Comparison of ENCODE assay signal across 8 mouse cellular contexts in genomic region chr10:81423476-81424245, GRCm38 (mm10). TPM values are rescaled to one million over a fixed set of nuclear protein-coding genes. Genes with fewer than 3 reads are reported as not detected.
DNase-seq lines count a peak whose midpoint lies in the region; ATAC-seq and TF ChIP-seq lines count a peak whose summit lies in the region.

No protein-coding gene starts in this region.

- H3K9ac ChIP-seq in lung, embryonic 16.5 days (ENCODE audit: low read length), result peak overlapping the region; percentile 60
- H3K9ac ChIP-seq in midbrain, postnatal 0 days (replicated peaks; ENCODE audit: low read length, poor library complexity, severe bottlenecking), result peak overlapping the region; percentile 5; the same call in 1 of the 2 replicates

- H3K4me3 ChIP-seq in lung, embryonic 16.5 days (ENCODE audit: low read length), result peak overlapping the region; percentile 77
- H3K4me3 ChIP-seq in lung, adult 2 months (replicated peaks; ENCODE audit: extremely low read depth, low read depth, low read length), result no peak overlapping the region
- no peak overlapping the region for H3K4me3 ChIP-seq in midbrain, postnatal 0 days (ENCODE audit: low read depth, low read length)

- no peaks in the 10 kb centered on the region for H3K27me3 ChIP-seq in lung, embryonic 16.5 days (ENCODE audit: control insufficient read depth, insufficient read depth, low read depth, low read length)
- H3K27me3 ChIP-seq in midbrain, postnatal 0 days (ENCODE audit: insufficient read depth, low read length), result no peaks in the 10 kb centered on the region

- peak overlapping the region; percentile 80 for H3K27ac ChIP-seq in lung, embryonic 16.5 days (ENCODE audit: low read length)
- H3K27ac ChIP-seq in midbrain, postnatal 0 days (ENCODE audit: low read depth, low read length), result no peak overlapping the region

- no peak for TF ChIP-seq CTCF in lung, adult 2 months (IDR thresholded peaks at IDR 0.05; ENCODE audit: insufficient read depth, low read length)
- no peak for TF ChIP-seq CTCF in midbrain, postnatal 0 days (IDR thresholded peaks at IDR 0.05)

- peaks cover 7% of the 10 kb centered on the region for H3K36me3 ChIP-seq in lung, embryonic 16.5 days (ENCODE audit: control insufficient read depth, insufficient read depth, low read length)
- H3K36me3 ChIP-seq in midbrain, postnatal 0 days (ENCODE audit: insufficient read depth, low read length), result 0 out of 2 replicates have a peak, but pooled peaks cover 8% of the 10 kb centered on the region

- WGBS in lung, embryonic 16.5 days, result 64% methylated on average over 4 of the region's 4 CpGs
- 67% methylated on average over 4 of the region's 4 CpGs for WGBS in lung, adult 2 months
- 80% methylated on average over 4 of the region's 4 CpGs for WGBS in midbrain, postnatal 0 days

- H3K4me1 ChIP-seq in lung, embryonic 16.5 days (replicated peaks; ENCODE audit: control insufficient read depth, insufficient read depth, low read length), result peaks cover 32% of the 10 kb centered on the region
- H3K4me1 ChIP-seq in lung, adult 2 months (ENCODE audit: control insufficient read depth, insufficient read depth, low read length), result peaks cover 45% of the 10 kb centered on the region
- peaks cover 7% of the 10 kb centered on the region; the same call in 1 of the 2 replicates for H3K4me1 ChIP-seq in midbrain, postnatal 0 days (ENCODE audit: insufficient read depth, low read length)

- ATAC-seq in lung, embryonic 16.5 days (ENCODE audit: low read depth), result no peak
- no peak for ATAC-seq in midbrain, postnatal 0 days (ENCODE audit: low FRiP score)
- no peak for ATAC-seq in erythroblast, adult 5-6 weeks (replicated peaks; ENCODE audit: low FRiP score, poor library complexity, severe bottlenecking)

- no peaks in the 10 kb centered on the region for H3K9me3 ChIP-seq in lung, embryonic 16.5 days (ENCODE audit: control insufficient read depth, low read length)
- H3K9me3 ChIP-seq in midbrain, postnatal 0 days (ENCODE audit: low read length), result no peaks in the 10 kb centered on the region

- no peak for TF ChIP-seq POLR2A in lung, adult 2 months (IDR thresholded peaks at IDR 0.05; ENCODE audit: borderline replicate concordance, extremely low read depth, low read depth, low read length)

- H3K4me2 ChIP-seq in lung, embryonic 16.5 days (ENCODE audit: low read depth, low read length), result peak overlapping the region; percentile 92
- no peak overlapping the region for H3K4me2 ChIP-seq in midbrain, postnatal 0 days (ENCODE audit: low read depth, low read length, poor library complexity, severe bottlenecking)

- no peak for DNase-seq in lung, adult 2 months
- peak; percentile 70 for DNase-seq in cerebellum, adult 9-10 months
- peak; percentile 7 for DNase-seq in gastrocnemius, adult 18-20 months (ENCODE audit: low spot score)
- peak; percentile 14 for DNase-seq in induced T-regulatory cell, adult 2 months (ENCODE audit: low read depth)
- DNase-seq in midbrain, postnatal 0 days (ENCODE audit: low spot score), result no peak
- DNase-seq in Muller cell, postnatal 12 days (ENCODE audit: inconsistent ontology term), result no peak

RNA-seq across cellular contexts. Expression of gene Smim24, which starts 30.8 kb away (rescaled TPM):
- 7.9 and 9.0 TPM in 2 replicates for polyA plus RNA-seq in lung, embryonic 16.5 days (2015; fragmentation: Nextera tagmentation; extraction: Ambion mirVana)
- polyA plus RNA-seq in lung, adult 2 months (2012; rRNA removed), result 8.8 and 10.1 TPM in 2 replicates
- total RNA-seq in gastrocnemius, adult 18-20 months (2021), result not detected
- total RNA-seq in midbrain, postnatal 0 days (2014; rRNA removed), result 1.5 and 1.7 TPM in 2 replicates
- 1.1 and 2.0 TPM in 2 replicates for polyA plus RNA-seq in midbrain, postnatal 0 days (2015; fragmentation: Nextera tagmentation; extraction: Ambion mirVana)
- 5.4 TPM in 1 of 2 replicates, not detected in the other for total RNA-seq in erythroblast, adult 5-6 weeks (2015; ENCODE audit: low replicate concordance)
- 1.8 and 3.8 TPM in 2 replicates for total RNA-seq in erythroblast, adult 5-6 weeks (2017; ENCODE audit: low replicate concordance)

RNA-seq across cellular contexts. Expression of gene Nfic, which starts 31.8 kb away (rescaled TPM):
- 92.5 and 106 TPM in 2 replicates for polyA plus RNA-seq in lung, embryonic 16.5 days (2015; fragmentation: Nextera tagmentation; extraction: Ambion mirVana)
- polyA plus RNA-seq in lung, adult 2 months (2012; rRNA removed), result 89.6 and 103 TPM in 2 replicates
- total RNA-seq in gastrocnemius, adult 18-20 months (2021), result 100 to 1,000 TPM; 232 to 244 TPM
- total RNA-seq in midbrain, postnatal 0 days (2014; rRNA removed), result 16.2 and 17.4 TPM in 2 replicates
- 19.1 and 21.3 TPM in 2 replicates for polyA plus RNA-seq in midbrain, postnatal 0 days (2015; fragmentation: Nextera tagmentation; extraction: Ambion mirVana)
- total RNA-seq in erythroblast, adult 5-6 weeks (2015; ENCODE audit: low replicate concordance), result 13.4 and 23.8 TPM in 2 replicates
- total RNA-seq in erythroblast, adult 5-6 weeks (2017; ENCODE audit: low replicate concordance), result 0.84 and 8.2 TPM in 2 replicates

RNA-seq across cellular contexts. Expression of gene Gm48552, which starts 34.9 kb away (rescaled TPM):
- 1.2 and 1.7 TPM in 2 replicates for polyA plus RNA-seq in lung, embryonic 16.5 days (2015; fragmentation: Nextera tagmentation; extraction: Ambion mirVana)
- 3.6 and 5.9 TPM in 2 replicates for polyA plus RNA-seq in lung, adult 2 months (2012; rRNA removed)
- under 1 TPM in 1 of 2 experiments, not detected in 1; 0.34 TPM for total RNA-seq in gastrocnemius, adult 18-20 months (2021)
- total RNA-seq in midbrain, postnatal 0 days (2014; rRNA removed), result 6.6 TPM in 1 of 2 replicates, not detected in the other
- polyA plus RNA-seq in midbrain, postnatal 0 days (2015; fragmentation: Nextera tagmentation; extraction: Ambion mirVana), result 1.6 and 3.9 TPM in 2 replicates
- total RNA-seq in erythroblast, adult 5-6 weeks (2015; ENCODE audit: low replicate concordance), result not detected in 2 replicates
- 5.6 TPM in 1 of 2 replicates, not detected in the other for total RNA-seq in erythroblast, adult 5-6 weeks (2017; ENCODE audit: low replicate concordance)

RNA-seq across cellular contexts. Expression of gene Gm48551, which starts 39.4 kb away (rescaled TPM):
- 3.0 and 3.1 TPM in 2 replicates for polyA plus RNA-seq in lung, embryonic 16.5 days (2015; fragmentation: Nextera tagmentation; extraction: Ambion mirVana)
- polyA plus RNA-seq in lung, adult 2 months (2012; rRNA removed), result 3.7 and 6.3 TPM in 2 replicates
- under 1 TPM; 0.57 to 0.97 TPM for total RNA-seq in gastrocnemius, adult 18-20 months (2021)
- total RNA-seq in midbrain, postnatal 0 days (2014; rRNA removed), result 0.88 and 2.7 TPM in 2 replicates
- 5.8 and 10.2 TPM in 2 replicates for polyA plus RNA-seq in midbrain, postnatal 0 days (2015; fragmentation: Nextera tagmentation; extraction: Ambion mirVana)
- total RNA-seq in erythroblast, adult 5-6 weeks (2015; ENCODE audit: low replicate concordance), result 2.5 and 3.7 TPM in 2 replicates
- total RNA-seq in erythroblast, adult 5-6 weeks (2017; ENCODE audit: low replicate concordance), result 1.3 TPM in 1 of 2 replicates, not detected in the other

RNA-seq across cellular contexts. Expression of gene Dohh, which starts 39.4 kb away (rescaled TPM):
- 71.4 and 73.1 TPM in 2 replicates for polyA plus RNA-seq in lung, embryonic 16.5 days (2015; fragmentation: Nextera tagmentation; extraction: Ambion mirVana)
- 79.2 and 83.4 TPM in 2 replicates for polyA plus RNA-seq in lung, adult 2 months (2012; rRNA removed)
- total RNA-seq in gastrocnemius, adult 18-20 months (2021), result 10 to 100 TPM; 41.1 to 44.1 TPM
- 120 and 132 TPM in 2 replicates for total RNA-seq in midbrain, postnatal 0 days (2014; rRNA removed)
- 95.8 and 115 TPM in 2 replicates for polyA plus RNA-seq in midbrain, postnatal 0 days (2015; fragmentation: Nextera tagmentation; extraction: Ambion mirVana)
- 10.4 and 11.7 TPM in 2 replicates for total RNA-seq in erythroblast, adult 5-6 weeks (2015; ENCODE audit: low replicate concordance)
- total RNA-seq in erythroblast, adult 5-6 weeks (2017; ENCODE audit: low replicate concordance), result 32.5 and 33.7 TPM in 2 replicates

Comparison
In these comparisons a context has a peak if more than half of its experiments do, and no peak if none do; other contexts are left out.
1. DNase-seq: peak in cerebellum, adult 9-10 months (single experiment), gastrocnemius, adult 18-20 months (single experiment) and induced T-regulatory cell, adult 2 months (single experiment); none in lung, adult 2 months (single experiment), midbrain, postnatal 0 days (single experiment) and Muller cell, postnatal 12 days (single experiment).
2. RNA of gene Nfic, which starts 31.8 kb away (total RNA-seq): 232 to 244 TPM in gastrocnemius, adult 18-20 months; 0.84 to 23.8 TPM in erythroblast, adult 5-6 weeks and 16.2 to 17.4 TPM in midbrain, postnatal 0 days; every median in the first group is over 4 times any median in the second.